Mouse (Mus musculus) lung, adult 2 months (tissue): ENCODE data around the gene Ebf1. TPM values are rescaled to one million over a fixed set of nuclear protein-coding genes. Genes with fewer than 3 reads are reported as not detected.

Experiments used
- DNase-seq: peaks from one replicate; pipeline ENCODE4 v3.0.0; 2022
- H3K4me1 ChIP-seq: fragments of 200-500 bp; 2 replicates; pipeline ENCODE4 v1.6.1; 2011; ENCODE audit warnings: low read length; ENCODE audit not compliant: control insufficient read depth, insufficient read depth
- H3K4me3 ChIP-seq: fragments of 200-500 bp; replicated peaks from 2 replicates; pipeline ENCODE3; 2011; ENCODE audit warnings: low read depth, mild to moderate bottlenecking, control low read depth, low read length; ENCODE audit errors: extremely low read depth
- CTCF ChIP-seq: fragments of 200-500 bp; IDR thresholded peaks from 2 replicates; pipeline ENCODE4 v1.5.1; 2011; ENCODE audit warnings: mild to moderate bottlenecking, low read length, control low read depth; ENCODE audit not compliant: insufficient read depth
- POLR2A ChIP-seq: fragments of 200-500 bp; IDR thresholded peaks from 2 replicates; pipeline ENCODE4 v1.6.1; 2011; ENCODE audit warnings: low read depth, mild to moderate bottlenecking, control low read depth, low read length, borderline replicate concordance; ENCODE audit errors: extremely low read depth
- WGBS: fragments of 180-500 bp; shearing (Covaris S2); methylation state at CpG from one replicate; pipeline ENCODE4 v1.1.7; 2018; 5-methylcytosine and 5-hydroxymethylcytosine counted together
- polyA plus RNA-seq: library from polyadenylated mRNA; depleted of rRNA; stranded (reverse); fragments of >200 nt; gene quantifications from 2 replicates; pipeline ENCODE4 v1.2.3, GENCODE M21; 2012

The Ebf1 gene
- polyA plus RNA-seq, 1 experiment = 11.8 TPM

DNA sequence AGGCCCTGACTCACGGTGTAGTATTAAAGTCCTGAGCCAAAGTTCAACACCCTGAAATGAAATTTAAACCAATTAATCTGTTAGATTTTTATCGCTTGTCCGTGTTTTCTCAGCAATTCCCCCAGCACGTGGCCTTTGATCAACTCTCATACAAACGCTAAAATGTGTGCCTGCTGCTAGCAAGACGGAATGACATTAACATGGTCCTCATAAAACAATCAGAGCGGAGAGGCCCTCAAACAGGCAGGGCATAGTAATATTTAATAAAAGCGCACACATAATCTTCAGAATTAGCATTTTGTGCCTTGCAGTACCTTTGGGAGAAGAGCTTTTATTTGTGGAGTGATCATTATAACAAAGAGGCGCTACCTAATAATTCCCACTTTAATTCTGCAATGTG lies 287.0 kb downstream of the Ebf1 start:
- TF ChIP-seq POLR2A = no peak
- no peak for TF ChIP-seq CTCF
- H3K4me1 ChIP-seq = no peaks in the 10 kb centered on the region
- 76% methylated on average over 9 of the region's 9 CpGs for WGBS
- H3K4me3 ChIP-seq = no peak overlapping the region
- DNase-seq = no peak

DNA sequence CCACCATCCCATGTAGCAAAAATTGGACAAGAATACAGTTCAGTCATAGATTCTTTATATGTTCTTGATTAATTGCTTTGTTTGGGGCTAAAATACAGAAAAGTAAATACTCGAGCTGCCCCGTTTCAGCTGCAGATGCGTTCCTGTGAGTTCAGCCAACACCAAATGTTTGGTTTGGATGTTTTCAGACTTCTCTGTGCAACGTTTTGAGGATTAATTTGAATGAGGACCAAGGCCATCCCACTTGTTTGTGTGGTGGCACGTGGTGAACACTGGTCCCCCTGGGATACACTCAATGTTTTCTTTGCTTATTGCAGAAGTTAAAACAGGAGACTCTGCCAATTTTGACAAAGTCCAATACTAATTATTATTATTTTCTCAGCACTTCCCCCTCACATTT lies 289.3 kb downstream of the Ebf1 start:
- WGBS = 38% methylated on average over 5 of the region's 5 CpGs
- TF ChIP-seq CTCF (no peak), POLR2A (no peak)
- Histone ChIP-seq H3K4me3 (no peak overlapping the region), H3K4me1 (no peaks in the 10 kb centered on the region)
- no peak for DNase-seq

DNA sequence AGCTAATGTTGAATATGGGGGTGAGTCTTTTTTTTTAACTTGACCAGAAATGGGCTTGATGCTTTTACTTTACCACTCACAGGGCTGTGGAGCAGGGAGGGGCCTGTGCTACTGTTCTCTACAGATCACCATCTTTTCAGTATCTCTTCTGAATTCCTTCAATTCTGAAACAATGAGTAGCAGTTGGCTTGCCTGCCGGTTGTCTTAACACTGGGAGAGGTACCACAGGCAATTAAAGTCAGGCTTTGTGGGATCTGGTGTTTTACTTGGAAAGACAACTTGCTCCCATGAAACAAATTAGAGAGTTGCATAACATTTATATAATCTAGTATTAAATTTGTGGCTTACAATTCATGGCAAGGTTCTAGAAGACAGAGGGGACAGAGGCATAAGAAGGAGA lies 294.6 kb downstream of the Ebf1 start:
- TF ChIP-seq POLR2A (no peak), CTCF (no peak)
- DNase-seq = no peak
- WGBS = 61% methylated on average over 1 of the region's 1 CpGs
- Histone ChIP-seq H3K4me3 (no peak overlapping the region), H3K4me1 (no peaks in the 10 kb centered on the region)

DNA sequence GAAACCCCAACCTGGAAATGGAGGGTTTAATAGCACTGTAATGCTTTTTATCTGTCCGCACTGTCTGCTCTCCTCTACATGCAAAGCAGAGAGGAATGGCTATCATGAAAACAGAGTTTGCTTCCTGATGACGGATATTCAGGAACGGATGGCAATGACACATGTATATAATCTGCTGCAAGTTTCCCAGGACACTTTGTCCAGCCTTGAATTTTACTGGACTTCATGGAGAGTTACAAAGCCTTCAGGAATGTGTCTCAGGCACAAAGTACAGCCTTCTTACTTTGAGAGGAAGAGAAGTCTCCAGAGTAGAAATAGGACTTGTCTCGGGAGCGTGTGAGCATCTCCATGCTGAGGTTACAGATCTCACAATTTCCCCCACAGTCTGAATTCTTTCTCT lies 296.7 kb downstream of the Ebf1 start:
- WGBS = 67% methylated on average over 5 of the region's 5 CpGs
- no peak for DNase-seq
- TF ChIP-seq POLR2A = no peak
- TF ChIP-seq CTCF = no peak
- Histone ChIP-seq H3K4me1 (no peaks in the 10 kb centered on the region), H3K4me3 (no peak overlapping the region)

DNA sequence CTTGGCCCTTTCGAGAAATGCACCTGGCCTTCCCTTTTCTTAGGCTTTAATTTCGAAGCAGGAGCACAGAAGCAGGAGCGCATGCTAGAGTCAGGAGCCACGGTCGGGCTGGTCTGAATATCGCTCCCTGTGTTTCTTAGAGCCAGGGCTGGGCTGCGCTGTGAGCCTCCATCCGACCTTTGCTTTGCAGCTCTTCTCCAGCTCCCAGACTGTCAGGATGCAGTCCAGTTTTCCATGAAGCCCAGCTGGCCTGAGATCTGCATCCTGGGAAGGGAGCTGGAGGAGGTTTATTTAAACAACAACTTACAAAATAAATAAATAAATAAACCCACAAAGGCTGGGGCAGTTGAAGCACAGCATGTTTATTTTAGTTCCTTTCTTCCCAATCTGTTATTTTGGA lies 299.9 kb downstream of the Ebf1 start:
- Histone ChIP-seq H3K4me3 (no peak overlapping the region), H3K4me1 (no peaks in the 10 kb centered on the region)
- WGBS = 51% methylated on average over 8 of the region's 8 CpGs
- no peak for DNase-seq
- no peak for TF ChIP-seq POLR2A
- no peak for TF ChIP-seq CTCF

DNA sequence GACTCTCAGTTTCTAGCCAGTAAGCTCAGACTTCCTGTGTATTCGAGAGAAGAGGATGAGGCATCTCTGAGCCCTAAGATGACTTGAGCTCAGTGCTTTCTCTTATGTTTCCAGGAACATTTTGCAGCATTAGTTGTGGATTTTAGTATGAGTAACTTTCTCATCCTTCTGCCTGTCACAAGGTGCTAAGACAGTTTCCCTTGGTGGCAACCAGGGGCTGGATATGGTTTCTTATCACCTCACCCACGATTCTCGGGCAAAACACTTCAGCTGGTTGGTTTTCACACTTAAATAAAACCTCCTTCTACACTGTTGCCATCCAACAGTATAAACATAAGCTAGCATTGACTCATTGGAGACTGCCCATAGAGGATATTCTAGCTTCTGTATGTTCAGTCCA lies 306.0 kb downstream of the Ebf1 start:
- no peaks in the 10 kb centered on the region for H3K4me1 ChIP-seq
- DNase-seq = no peak
- no peak for TF ChIP-seq CTCF
- no peak for TF ChIP-seq POLR2A
- no peak overlapping the region for H3K4me3 ChIP-seq
- 51% methylated on average over 3 of the region's 3 CpGs for WGBS

DNA sequence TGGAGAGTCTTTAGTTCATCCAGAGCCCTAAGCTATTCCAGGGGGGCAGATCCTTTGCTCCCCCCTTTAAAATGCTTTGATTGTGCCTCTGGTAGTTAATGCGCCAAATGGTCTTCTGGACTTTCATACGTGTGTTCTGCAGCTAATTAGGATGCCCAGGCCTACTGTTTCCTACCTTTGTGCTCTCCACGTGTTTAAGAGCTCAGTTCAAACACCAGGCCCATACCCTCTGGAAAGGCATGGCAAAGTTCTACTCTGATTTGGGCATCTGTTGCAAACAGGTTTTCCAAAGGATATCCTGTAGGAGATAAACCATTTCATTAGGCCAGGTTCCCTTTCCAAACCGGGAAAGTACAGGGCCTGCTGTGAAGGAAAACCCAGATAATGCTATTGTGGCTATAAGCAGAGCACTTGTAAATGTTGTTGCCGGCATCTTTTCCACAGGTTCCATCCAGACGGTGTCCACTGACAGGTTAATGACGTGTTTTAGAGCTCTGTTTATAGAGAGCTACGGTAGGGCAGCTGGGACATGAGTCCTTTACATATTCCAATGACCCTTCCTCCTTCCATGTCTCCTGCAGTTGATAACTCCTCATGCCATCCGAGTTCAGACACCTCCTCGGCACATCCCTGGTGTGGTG lies 306.9 kb downstream of the Ebf1 start:
- no peak for DNase-seq
- Histone ChIP-seq H3K4me3 (no peak overlapping the region), H3K4me1 (0 out of 2 replicates have a peak, but pooled peaks cover 2% of the 10 kb centered on the region)
- TF ChIP-seq POLR2A (no peak), CTCF (no peak)
- 65% methylated on average over 10 of the region's 10 CpGs for WGBS

DNA sequence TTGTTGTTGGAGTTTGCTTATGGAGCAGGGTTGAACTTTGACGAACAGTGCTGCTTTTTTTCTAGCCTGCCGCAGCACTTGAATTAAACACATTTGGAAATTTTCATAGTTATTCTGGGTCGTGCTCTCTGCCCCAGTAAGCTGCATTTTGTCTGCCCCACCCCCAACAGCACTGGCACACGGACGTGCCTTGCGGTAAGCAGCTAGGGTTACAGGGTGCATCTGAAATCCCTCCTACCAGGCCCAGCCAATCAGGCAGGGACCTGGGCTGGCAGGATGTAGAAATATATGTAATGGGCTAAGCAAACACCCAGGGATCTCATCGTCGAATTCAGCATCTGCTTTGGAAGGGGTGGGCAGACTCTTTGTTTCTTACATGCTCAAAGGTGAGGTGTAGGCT lies 307.8 kb downstream of the Ebf1 start:
- 0 out of 2 replicates have a peak, but pooled peaks cover 2% of the 10 kb centered on the region for H3K4me1 ChIP-seq
- WGBS = 54% methylated on average over 8 of the region's 8 CpGs
- TF ChIP-seq POLR2A (no peak), CTCF (no peak)
- DNase-seq = no peak
- H3K4me3 ChIP-seq = no peak overlapping the region

DNA sequence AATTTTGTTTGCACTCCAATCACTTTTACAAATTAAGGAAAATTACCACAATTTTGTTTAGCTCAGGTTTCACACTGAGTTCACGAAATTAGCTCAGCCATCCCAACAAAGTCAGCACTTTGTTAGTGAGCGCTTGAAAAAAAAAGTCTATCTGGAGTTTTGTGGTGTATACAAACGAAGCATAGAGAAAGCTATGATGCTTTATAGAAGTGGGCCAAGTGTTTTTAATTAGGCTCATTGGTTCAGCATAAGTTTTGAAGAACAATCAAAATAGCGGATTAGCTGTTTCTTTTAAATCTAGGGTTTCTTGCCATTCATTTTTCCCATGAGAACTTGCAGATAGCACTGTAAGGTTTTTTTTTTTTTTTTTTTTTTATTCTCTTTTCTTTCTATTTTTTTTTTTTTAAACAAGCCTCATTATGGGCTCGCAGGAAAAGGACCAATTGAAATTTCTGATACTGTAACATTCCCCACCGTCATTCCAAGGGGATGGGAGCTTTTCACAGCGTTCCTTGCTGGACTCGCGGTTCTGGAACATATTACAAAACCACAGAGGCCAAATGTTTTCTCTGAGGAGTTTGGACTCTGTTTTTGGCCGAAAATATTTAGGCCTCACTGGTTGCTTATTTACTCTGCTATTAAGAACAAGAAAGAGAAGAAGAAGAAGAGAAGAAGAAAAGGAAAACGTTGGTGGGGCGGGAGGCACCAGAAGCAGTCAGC lies 308.8 kb downstream of the Ebf1 start:
- Histone ChIP-seq H3K4me1 (0 out of 2 replicates have a peak, but pooled peaks cover 2% of the 10 kb centered on the region), H3K4me3 (no peak overlapping the region)
- WGBS = 80% methylated on average over 12 of the region's 12 CpGs
- DNase-seq = no peak
- TF ChIP-seq POLR2A = no peak
- no peak for TF ChIP-seq CTCF

DNA sequence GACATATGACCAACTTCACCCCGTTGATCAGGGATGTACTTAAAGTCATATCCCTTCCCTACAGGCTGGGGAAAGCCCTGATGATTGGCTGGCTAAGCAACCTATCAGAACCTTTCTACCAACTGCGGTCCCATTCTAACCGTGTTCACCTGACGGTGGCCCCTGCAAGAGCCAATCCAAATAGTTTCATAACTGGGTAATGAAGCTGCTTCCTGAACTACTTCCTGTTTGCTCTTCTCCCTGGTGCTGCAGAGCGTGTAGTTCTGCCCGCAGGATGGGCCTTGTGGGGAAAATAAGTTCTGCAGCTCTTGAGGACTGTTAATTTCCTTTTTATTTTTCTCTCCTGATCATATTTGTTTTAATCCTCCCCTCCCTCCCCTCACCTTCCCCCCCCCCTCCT lies 311.3 kb downstream of the Ebf1 start:
- WGBS = 55% methylated on average over 6 of the region's 6 CpGs
- TF ChIP-seq CTCF (no peak), POLR2A (no peak)
- Histone ChIP-seq H3K4me1 (0 out of 2 replicates have a peak, but pooled peaks cover 2% of the 10 kb centered on the region), H3K4me3 (no peak overlapping the region)
- DNase-seq = no peak
